Mouse (Mus musculus): Measurements from ENCODE around the gene Smyd3. TPM values are rescaled to one million over a fixed set of nuclear protein-coding genes. Genes with fewer than 3 reads are reported as not detected.

Gene Smyd3
- polyA plus RNA-seq, 1 experiment from 2014 or later = 18.9 TPM

DNA sequence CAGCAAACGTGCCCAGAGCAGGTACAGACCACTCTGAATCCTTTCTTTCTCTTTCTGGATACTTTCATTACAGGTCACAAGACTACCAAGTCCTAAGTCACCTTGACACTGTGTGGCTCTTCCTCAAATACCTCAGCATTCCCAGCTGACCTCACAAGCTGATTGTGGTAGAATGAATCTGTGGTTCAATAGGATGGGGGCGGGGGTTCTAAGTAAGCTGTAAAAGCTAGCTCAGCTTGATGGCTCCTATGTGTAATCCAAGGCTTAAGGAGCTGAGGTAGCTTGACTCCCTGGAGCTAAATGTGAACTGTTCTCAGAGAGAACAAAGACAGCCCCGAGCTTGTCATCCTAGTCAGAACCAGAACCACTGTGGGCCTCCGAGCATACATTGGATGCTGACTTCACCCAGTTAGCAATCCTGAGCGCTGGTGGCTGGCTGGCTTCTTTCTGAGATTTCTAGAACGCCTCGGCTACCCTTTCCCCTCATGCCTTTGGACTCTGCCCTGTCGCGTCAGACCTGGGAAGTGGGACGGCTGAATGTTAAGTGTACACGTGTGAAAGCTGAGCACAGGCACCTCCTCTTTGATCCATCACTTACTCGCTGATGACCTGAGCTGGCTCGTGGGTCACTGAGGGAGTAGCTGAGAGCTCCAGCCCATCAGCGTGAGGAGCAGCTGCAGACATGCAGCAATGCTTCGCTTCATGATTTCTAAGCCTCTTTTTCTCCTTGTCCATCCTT is 131.4 kb downstream of the Smyd3 start:
- H3K4me3 ChIP-seq (replicated peaks; ENCODE audit: low read length) = no peak overlapping the region
- no peaks in the 10 kb centered on the region for H3K27me3 ChIP-seq (ENCODE audit: control insufficient read depth, insufficient read depth, low read length)
- H3K27ac ChIP-seq (ENCODE audit: low read length) = no peak overlapping the region
- H3K4me1 ChIP-seq (ENCODE audit: control insufficient read depth, insufficient read depth, low read length) = no peaks in the 10 kb centered on the region; the same call in 1 of the 2 replicates
- no peak overlapping the region for H3K9ac ChIP-seq (ENCODE audit: low read length)
- no peaks in the 10 kb centered on the region for H3K9me3 ChIP-seq (replicated peaks; ENCODE audit: control insufficient read depth, low read length)
- H3K36me3 ChIP-seq (ENCODE audit: control insufficient read depth, insufficient read depth, low read length) = no peaks in the 10 kb centered on the region
- no peak overlapping the region for H3K4me2 ChIP-seq (ENCODE audit: low read depth, low read length)
- 47% methylated on average over 15 of the region's 15 CpGs for WGBS
- ATAC-seq (ENCODE audit: insufficient read depth, low FRiP score) = no peak

DNA sequence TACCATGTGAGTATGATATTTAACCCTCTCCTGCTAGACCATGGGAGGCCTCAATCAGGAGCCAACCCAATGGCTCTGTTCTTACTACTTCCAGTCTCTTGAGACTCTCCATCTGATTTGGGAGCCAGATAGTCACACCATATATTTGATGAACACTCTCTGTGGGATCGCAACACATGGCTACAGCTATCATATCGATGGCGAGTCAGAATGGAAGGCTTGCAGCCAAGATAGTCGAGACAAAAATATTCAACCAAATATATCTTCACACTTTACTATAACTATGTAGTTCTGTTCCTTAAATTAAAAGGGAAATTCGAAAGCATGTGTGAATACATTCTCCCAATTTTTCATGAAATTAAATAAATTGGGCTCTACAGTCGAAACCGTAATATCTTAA is 132.2 kb downstream of the Smyd3 start:
- 88% methylated on average over 7 of the region's 7 CpGs for WGBS

DNA sequence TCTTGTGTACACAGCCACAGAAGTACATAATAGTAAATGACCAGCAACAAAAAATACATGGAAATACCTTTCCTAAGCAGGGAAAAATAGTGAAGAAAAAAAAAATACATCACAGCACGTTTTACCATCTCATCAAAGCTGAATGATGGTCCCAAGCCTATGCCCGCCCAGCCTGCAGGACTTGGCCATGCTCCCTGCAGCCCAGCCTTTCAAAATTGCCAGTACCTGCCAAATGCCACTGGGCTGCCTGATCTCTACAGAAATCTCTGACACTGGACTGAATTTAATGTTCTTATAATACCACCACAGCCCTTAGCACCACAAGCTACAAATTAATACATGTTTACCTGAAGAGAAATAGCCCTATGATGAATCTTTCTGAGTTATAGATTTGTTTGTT is 133.5 kb downstream of the Smyd3 start:
- Histone ChIP-seq H3K4me2 (ENCODE audit: low read depth, low read length) (no peak overlapping the region), H3K27ac (ENCODE audit: low read length) (no peak overlapping the region), H3K9me3 (replicated peaks; ENCODE audit: control insufficient read depth, low read length) (no peaks in the 10 kb centered on the region), H3K4me1 (ENCODE audit: control insufficient read depth, insufficient read depth, low read length) (no peaks in the 10 kb centered on the region; the same call in 1 of the 2 replicates), H3K4me3 (replicated peaks; ENCODE audit: low read length) (no peak overlapping the region), H3K27me3 (ENCODE audit: control insufficient read depth, insufficient read depth, low read length) (no peaks in the 10 kb centered on the region), H3K36me3 (ENCODE audit: control insufficient read depth, insufficient read depth, low read length) (no peaks in the 10 kb centered on the region), H3K9ac (ENCODE audit: low read length) (no peak overlapping the region)
- ATAC-seq (ENCODE audit: insufficient read depth, low FRiP score) = no peak
- 67% methylated on average over 2 of the region's 2 CpGs for WGBS

More for the DNA sequence above, 132.2 kb downstream of the Smyd3 start:
- Histone ChIP-seq H3K36me3 (ENCODE audit: control insufficient read depth, insufficient read depth, low read length) (no peaks in the 10 kb centered on the region), H3K4me2 (ENCODE audit: low read depth, low read length) (no peak overlapping the region), H3K9ac (ENCODE audit: low read length) (no peak overlapping the region), H3K27ac (ENCODE audit: low read length) (no peak overlapping the region), H3K27me3 (ENCODE audit: control insufficient read depth, insufficient read depth, low read length) (no peaks in the 10 kb centered on the region), H3K4me1 (ENCODE audit: control insufficient read depth, insufficient read depth, low read length) (no peaks in the 10 kb centered on the region; the same call in 1 of the 2 replicates), H3K9me3 (replicated peaks; ENCODE audit: control insufficient read depth, low read length) (no peaks in the 10 kb centered on the region), H3K4me3 (replicated peaks; ENCODE audit: low read length) (no peak overlapping the region)
- no peak for ATAC-seq (ENCODE audit: insufficient read depth, low FRiP score)

DNA sequence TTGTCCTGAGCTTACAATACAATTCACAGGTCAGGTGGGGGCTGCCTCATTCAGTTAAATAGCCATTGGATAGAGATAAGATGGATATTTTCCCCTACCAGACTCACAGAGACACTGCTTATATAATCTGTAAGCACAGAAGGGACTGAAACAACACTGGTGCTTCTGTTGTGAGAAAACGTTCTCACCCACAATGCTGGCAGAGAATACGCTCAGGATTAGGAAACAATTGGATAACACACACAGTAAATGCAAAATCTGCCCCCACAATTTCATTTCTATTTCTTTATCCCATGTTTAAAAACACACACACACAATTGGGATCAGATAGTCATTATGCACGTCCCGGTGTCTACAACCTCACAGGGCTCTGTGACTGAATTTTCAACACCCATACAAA is 139.7 kb downstream of the Smyd3 start:
- Histone ChIP-seq H3K4me1 (ENCODE audit: control insufficient read depth, insufficient read depth, low read length) (no peaks in the 10 kb centered on the region), H3K4me3 (replicated peaks; ENCODE audit: low read length) (no peak overlapping the region), H3K27ac (ENCODE audit: low read length) (no peak overlapping the region), H3K9ac (ENCODE audit: low read length) (no peak overlapping the region), H3K36me3 (ENCODE audit: control insufficient read depth, insufficient read depth, low read length) (no peaks in the 10 kb centered on the region), H3K4me2 (ENCODE audit: low read depth, low read length) (no peak overlapping the region), H3K27me3 (ENCODE audit: control insufficient read depth, insufficient read depth, low read length) (no peaks in the 10 kb centered on the region), H3K9me3 (replicated peaks; ENCODE audit: control insufficient read depth, low read length) (no peaks in the 10 kb centered on the region)
- no peak for ATAC-seq (ENCODE audit: insufficient read depth, low FRiP score)
- 88% methylated on average over 4 of the region's 4 CpGs for WGBS

DNA sequence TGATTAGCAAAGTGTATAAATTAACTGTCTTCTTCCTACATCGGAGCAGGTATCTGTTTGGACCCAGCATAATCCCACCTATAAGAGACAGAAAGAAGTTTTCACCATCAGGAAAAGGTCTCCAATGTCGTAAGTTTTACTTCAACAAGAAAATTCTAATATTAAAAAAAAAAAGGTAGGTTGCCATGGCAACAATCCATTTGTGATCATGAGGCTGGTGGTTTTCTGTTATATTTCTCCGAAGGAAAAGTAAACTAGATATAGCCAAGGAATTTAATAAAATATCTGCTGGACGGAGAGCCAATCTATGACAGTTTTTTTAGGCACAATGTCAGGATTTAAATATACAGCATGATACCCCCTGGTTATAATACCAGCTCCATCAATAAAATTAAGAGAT is 142.9 kb downstream of the Smyd3 start:
- 76% methylated on average over 4 of the region's 4 CpGs for WGBS

DNA sequence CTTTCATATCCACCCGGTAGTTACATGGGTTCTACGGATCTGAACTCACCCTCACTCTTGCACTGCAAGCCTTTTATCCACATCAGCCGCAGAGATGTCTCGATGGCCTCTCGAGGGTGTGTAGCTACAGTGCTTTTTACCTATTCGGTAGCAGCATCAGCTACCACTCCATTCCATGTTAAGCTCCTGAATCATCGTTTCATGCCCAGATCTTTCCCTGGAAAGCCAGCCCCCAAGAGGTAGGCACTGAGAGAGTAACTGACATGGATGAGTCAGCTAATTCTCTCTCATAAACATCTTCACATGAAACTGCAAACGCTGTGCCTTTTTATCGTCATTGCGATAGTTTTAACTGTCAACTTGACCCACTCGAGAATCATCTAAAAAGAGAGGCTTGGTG is 143.9 kb downstream of the Smyd3 start:
- Histone ChIP-seq H3K27ac (ENCODE audit: low read length) (no peak overlapping the region), H3K36me3 (ENCODE audit: control insufficient read depth, insufficient read depth, low read length) (no peaks in the 10 kb centered on the region), H3K4me1 (ENCODE audit: control insufficient read depth, insufficient read depth, low read length) (no peaks in the 10 kb centered on the region), H3K27me3 (ENCODE audit: control insufficient read depth, insufficient read depth, low read length) (no peaks in the 10 kb centered on the region), H3K4me2 (ENCODE audit: low read depth, low read length) (no peak overlapping the region), H3K9ac (ENCODE audit: low read length) (no peak overlapping the region), H3K9me3 (replicated peaks; ENCODE audit: control insufficient read depth, low read length) (0 out of 2 replicates have a peak, but pooled peaks cover 3% of the 10 kb centered on the region), H3K4me3 (replicated peaks; ENCODE audit: low read length) (no peak overlapping the region)
- 86% methylated on average over 11 of the region's 11 CpGs for WGBS
- ATAC-seq (ENCODE audit: insufficient read depth, low FRiP score) = no peak

More for the DNA sequence above, 142.9 kb downstream of the Smyd3 start:
- Histone ChIP-seq H3K4me2 (ENCODE audit: low read depth, low read length) (no peak overlapping the region), H3K36me3 (ENCODE audit: control insufficient read depth, insufficient read depth, low read length) (no peaks in the 10 kb centered on the region), H3K9me3 (replicated peaks; ENCODE audit: control insufficient read depth, low read length) (no peaks in the 10 kb centered on the region), H3K9ac (ENCODE audit: low read length) (no peak overlapping the region), H3K4me1 (ENCODE audit: control insufficient read depth, insufficient read depth, low read length) (no peaks in the 10 kb centered on the region), H3K27me3 (ENCODE audit: control insufficient read depth, insufficient read depth, low read length) (no peaks in the 10 kb centered on the region), H3K4me3 (replicated peaks; ENCODE audit: low read length) (no peak overlapping the region), H3K27ac (ENCODE audit: low read length) (no peak overlapping the region)
- ATAC-seq (ENCODE audit: insufficient read depth, low FRiP score) = no peak

DNA sequence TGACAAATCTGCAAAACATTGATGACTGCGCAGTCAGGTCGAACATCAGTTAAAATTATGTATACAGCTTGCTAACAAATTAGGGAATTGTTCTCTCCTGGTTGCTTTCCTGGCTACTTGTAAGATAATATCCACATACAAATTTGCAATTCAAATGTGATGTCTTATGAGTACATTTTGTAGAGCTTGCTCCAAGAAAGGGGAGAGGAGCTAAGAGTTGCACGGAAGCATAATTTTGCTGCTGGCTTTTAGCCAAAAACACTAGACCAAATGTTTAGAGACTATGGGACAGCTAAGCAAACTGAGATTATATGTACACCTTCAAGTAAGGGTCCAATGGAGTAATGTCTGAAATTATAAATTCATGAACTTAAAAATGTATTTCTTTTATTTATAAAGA is 146.7 kb downstream of the Smyd3 start:
- ATAC-seq (ENCODE audit: insufficient read depth, low FRiP score) = no peak
- Histone ChIP-seq H3K9ac (ENCODE audit: low read length) (no peak overlapping the region), H3K36me3 (ENCODE audit: control insufficient read depth, insufficient read depth, low read length) (no peaks in the 10 kb centered on the region), H3K4me1 (ENCODE audit: control insufficient read depth, insufficient read depth, low read length) (no peaks in the 10 kb centered on the region), H3K9me3 (replicated peaks; ENCODE audit: control insufficient read depth, low read length) (peaks cover 3% of the 10 kb centered on the region; the same call in 1 of the 2 replicates), H3K27me3 (ENCODE audit: control insufficient read depth, insufficient read depth, low read length) (no peaks in the 10 kb centered on the region), H3K27ac (ENCODE audit: low read length) (no peak overlapping the region), H3K4me3 (replicated peaks; ENCODE audit: low read length) (no peak overlapping the region), H3K4me2 (ENCODE audit: low read depth, low read length) (no peak overlapping the region)
- WGBS = 61% methylated on average over 3 of the region's 3 CpGs

DNA sequence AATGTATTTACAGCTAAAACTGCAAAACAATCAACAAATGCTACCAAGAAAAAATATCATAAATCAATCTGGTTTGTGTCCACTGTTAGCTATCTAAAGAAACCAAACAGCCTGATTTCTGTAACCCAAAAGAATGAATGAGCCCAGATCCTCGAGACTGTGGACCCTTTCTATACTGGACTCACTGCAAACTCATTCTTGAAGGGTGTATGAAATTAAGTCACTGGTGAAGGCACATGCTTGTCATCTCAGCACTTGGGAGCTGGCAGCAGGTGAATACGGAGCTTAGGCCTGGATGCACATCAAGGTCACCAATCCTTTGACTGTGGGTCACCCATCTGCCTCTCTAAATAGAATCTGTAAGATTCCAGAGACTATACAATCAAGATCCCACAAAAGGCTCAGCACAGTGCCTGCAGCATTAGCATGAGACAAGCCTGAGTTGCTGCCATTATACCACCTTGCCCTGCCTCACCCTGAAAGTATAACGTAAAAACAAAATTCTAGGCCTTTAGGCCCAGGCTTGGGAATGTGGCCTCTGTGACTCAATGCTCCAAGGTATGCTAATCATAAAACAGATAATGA is 149.3 kb downstream of the Smyd3 start:
- Histone ChIP-seq H3K27ac (ENCODE audit: low read length) (no peak overlapping the region), H3K4me3 (replicated peaks; ENCODE audit: low read length) (no peak overlapping the region), H3K36me3 (ENCODE audit: control insufficient read depth, insufficient read depth, low read length) (no peaks in the 10 kb centered on the region), H3K9me3 (replicated peaks; ENCODE audit: control insufficient read depth, low read length) (peaks cover 3% of the 10 kb centered on the region; the same call in 1 of the 2 replicates), H3K4me2 (ENCODE audit: low read depth, low read length) (no peak overlapping the region), H3K9ac (ENCODE audit: low read length) (no peak overlapping the region), H3K4me1 (ENCODE audit: control insufficient read depth, insufficient read depth, low read length) (no peaks in the 10 kb centered on the region), H3K27me3 (ENCODE audit: control insufficient read depth, insufficient read depth, low read length) (no peaks in the 10 kb centered on the region)
- ATAC-seq (ENCODE audit: insufficient read depth, low FRiP score) = no peak
- WGBS = 89% methylated on average over 3 of the region's 3 CpGs

Measured in stomach, embryonic 16.5 days (tissue).